Mouse (Mus musculus) layer of hippocampus, adult 18-20 months (tissue): Measurements from ENCODE around the gene Ptx4. TPM values are rescaled to one million over a fixed set of nuclear protein-coding genes. Genes with fewer than 3 reads are reported as not detected.
"Not testable (repeated sequence)": the region's sequence is repeated elsewhere in the genome, so short reads cannot be mapped to it uniquely, and the experiment has no call there.

Experiments
- DNase-seq, 2 experiments: peaks; one replicate each; pipeline ENCODE4 v3.0.0; 2022; ENCODE audit warnings: low spot score in 2 of 2
- total RNA-seq, 2 experiments: library from RNA; stranded (reverse); gene quantifications; 2 replicates each; pipeline ENCODE4 v1.2.3; 2021

The Ptx4 gene
- total RNA-seq, 2 experiments from 2014 or later: 2.0 to 2.6 TPM

GRCm38 (mm10) chr17:25114908-25115645 is 5.5 kb upstream of the Ptx4 start:
- peak in 1 of 2 experiments; percentile 21 for DNase-seq

DNA sequence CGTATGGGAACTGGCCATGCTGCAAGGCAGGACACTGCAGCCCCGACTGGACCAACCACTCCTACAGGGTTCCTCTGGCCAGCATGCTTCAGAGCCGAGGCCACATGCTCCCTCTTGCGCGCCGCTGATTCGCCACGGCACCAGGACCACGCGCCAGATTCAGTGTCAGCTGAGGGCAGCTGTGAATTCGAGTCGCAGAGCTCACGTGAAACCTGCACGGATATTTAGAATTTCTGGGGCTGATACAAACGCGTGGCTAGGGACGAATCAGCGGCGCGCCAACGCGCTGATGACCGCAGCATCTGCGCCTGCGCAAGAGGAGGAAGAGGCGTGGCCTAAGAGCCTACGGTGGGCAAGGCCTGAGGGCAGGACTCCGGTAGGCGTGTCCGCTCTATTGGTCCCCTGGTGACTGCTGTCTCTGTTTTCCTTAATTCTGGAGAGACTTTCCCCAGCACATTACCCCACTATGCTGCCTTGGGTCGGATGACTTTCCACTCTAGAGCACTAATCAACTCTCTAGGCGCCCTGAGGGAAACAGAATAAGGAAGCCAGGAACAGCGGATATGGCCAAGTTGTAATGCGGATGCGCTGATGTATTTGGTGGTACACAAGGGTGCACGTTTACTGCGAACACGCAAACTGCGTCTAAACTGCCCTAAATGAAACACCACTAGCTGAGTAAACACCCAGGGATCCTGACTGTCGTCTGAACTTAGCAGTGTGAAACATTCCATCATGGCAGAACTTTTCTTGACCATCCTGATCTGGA is 4.7 kb upstream of the Ptx4 start, which contains the start of gene Telo2:
TSS of gene Telo2 (minus strand) at position 304 of the 769 bp plus-strand sequence.
- DNase-seq: peak; percentile 90 to 94

- no peak for DNase-seq
Measured at GRCm38 (mm10) chr17:25117263-25117662, 3.3 kb upstream of the Ptx4 start.

- DNase-seq: no peak
Measured at GRCm38 (mm10) chr17:25123979-25124378, 3.4 kb downstream of the Ptx4 start.

GRCm38 (mm10) chr17:25125442-25126060 is 5.0 kb downstream of the Ptx4 start:
- DNase-seq: not testable (repeated sequence)

GRCm38 (mm10) chr17:25127079-25127478 is 6.5 kb downstream of the Ptx4 start:
- peak in 1 of 2 experiments; percentile 21 for DNase-seq

GRCm38 (mm10) chr17:25127681-25128080 is 7.1 kb downstream of the Ptx4 start:
- no peak for DNase-seq

GRCm38 (mm10) chr17:25130060-25130459 is 9.5 kb downstream of the Ptx4 start:
- no peak for DNase-seq

GRCm38 (mm10) chr17:25133275-25133698 is 12.7 kb downstream of the Ptx4 start, which contains the start of gene Clcn7:
Gene Clcn7 (plus strand): TSS chr17:25133391.
- DNase-seq: peak; percentile 91 to 98

DNA sequence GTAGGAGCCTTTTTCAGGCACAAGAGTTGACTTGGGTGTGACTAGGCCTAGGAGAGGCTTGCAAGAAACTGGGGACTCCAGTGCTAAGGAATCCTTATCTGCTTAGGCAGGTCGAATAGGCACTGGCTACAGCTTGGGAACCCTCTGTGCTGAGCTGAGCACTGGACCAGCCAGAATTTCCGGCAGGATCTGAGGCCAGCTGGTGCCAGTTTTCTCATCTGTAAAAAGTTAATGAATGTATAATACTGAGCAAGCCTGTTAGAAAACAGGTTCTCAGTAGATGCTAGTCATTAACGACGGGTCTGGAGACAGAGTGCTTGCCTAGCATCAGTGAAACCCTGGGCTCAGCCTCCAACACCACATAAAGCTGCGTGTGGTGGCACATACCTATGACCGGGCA is 15.1 kb downstream of the Ptx4 start:
- DNase-seq: no peak

- DNase-seq: no peak
Measured at GRCm38 (mm10) chr17:25138803-25139202, 18.2 kb downstream of the Ptx4 start.

DNA sequence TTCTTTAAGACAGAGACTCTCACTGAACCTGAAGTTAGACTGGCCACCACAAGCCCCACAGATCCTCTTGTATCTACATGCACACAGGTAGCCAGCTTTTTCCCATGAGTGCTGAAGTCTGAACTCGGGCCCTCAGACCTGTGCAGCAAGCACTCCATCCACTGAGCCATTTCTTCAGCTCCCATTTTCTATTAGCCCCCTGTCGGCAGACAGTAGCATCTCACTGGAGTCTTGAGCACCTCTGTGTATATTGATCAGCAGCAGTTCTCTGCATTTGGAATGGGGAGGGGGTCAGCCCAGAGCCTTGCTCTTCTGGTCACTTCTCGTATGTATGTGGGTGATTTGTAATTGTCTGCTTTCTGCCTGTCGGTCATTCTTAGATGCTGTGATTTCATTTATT is 19.4 kb downstream of the Ptx4 start:
- no peak for DNase-seq

GRCm38 (mm10) chr17:25162161-25162560 is 41.6 kb downstream of the Ptx4 start, which contains the start of gene Ccdc154:
Gene Ccdc154 (plus strand): TSS chr17:25162461.
- no peak for DNase-seq

- DNase-seq: no peak
Measured at GRCm38 (mm10) chr17:25163387-25163786, 42.8 kb downstream of the Ptx4 start.

GRCm38 (mm10) chr17:25164770-25165169 is 44.2 kb downstream of the Ptx4 start:
- DNase-seq: no peak

GRCm38 (mm10) chr17:25165970-25166671 is 45.6 kb downstream of the Ptx4 start:
- DNase-seq: no peak

GRCm38 (mm10) chr17:25169706-25170105 is 49.1 kb downstream of the Ptx4 start:
- no peak for DNase-seq

DNA sequence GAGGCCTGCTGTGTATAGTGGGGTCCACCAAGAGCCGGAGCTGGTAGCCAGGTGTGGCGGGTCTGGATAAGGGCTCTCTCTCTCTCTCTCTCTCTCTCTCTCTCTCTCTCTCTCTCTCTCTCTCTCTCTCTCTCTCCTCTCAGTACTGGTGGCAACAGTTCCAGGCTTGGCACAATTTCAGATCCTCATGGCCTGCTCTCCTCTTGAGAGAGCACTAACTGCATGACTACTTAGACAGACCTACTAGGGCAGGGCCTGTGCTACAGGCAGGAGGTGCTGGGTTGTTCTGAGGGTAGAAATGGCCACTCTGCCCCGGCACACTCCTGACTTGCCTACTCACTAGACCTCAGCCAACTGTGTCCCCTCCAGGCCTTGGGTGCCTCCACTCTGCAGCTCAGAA is 52.0 kb downstream of the Ptx4 start:
- DNase-seq: no peak
